Mouse (Mus musculus): ENCODE data around the gene Arfrp1. TPM values are rescaled to one million over a fixed set of nuclear protein-coding genes. Genes with fewer than 3 reads are reported as not detected.

Gene Arfrp1
- 104 and 107 TPM in 2 replicates for polyA plus RNA-seq (2012; rRNA removed)

DNA sequence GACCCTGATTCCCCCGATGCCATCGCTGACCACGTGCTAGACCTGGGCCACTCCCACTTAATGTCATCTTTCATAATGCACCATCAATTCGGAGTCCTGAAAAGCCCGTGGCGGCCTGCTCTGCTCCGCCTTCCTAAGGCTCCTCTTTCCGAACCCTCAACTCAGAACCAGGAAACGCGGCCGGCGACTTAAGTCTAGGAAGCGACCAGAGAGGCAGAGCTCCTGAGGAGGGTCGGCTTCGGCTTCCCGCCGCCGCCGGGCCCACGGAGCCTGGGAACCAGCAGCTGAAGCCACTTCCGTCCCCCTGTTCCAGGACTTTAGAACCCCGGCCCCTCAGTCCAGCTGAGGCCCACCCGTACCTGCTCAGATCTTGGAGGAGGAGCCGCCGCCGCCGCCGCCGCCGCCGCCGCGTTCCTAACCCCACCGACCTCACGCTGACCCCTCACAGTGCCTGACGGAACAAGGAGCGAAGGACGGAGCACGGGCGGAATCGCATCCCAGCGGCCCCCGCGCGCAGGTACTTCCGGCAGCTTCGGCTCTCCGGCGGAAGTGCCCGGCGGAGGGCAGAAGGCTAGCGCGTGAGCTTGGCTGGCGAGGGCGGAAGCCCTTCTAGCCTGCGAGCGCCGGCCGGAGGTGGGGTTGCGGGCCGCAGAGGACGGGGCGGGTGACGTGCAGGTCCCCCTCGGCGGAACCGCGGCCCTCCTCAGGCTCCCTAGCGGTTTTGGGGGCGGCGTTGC is at the start of gene Arfrp1, which contains the start of gene Zgpat:
Gene Arfrp1 (minus strand): TSS at position 545 of the 737 bp plus-strand sequence.
Gene Zgpat (plus strand): TSS at position 69 of the 737 bp plus-strand sequence.

DNA sequence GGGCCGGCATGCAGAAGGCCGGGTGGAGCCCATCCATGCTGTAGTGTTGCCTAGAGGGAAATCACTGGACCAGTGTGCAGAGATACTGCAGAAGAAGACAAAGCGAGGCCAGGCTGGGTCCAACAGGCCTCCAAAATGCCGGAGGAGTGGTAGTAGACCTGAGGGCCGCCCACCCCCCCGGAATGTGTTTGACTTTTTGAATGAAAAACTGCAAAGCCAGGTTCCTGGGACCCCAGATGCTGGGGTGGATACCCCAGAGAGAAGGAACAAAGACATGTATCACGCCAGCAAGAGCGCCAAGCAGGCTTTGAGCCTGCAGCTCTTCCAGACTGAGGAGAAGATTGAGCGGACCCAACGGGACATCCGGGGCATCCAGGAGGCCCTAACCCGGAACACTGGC is 14.6 kb upstream of the Arfrp1 start, which contains the start of gene Lime1:
Gene Lime1 (plus strand): TSS at position 301 of the 400 bp plus-strand sequence.

DNA sequence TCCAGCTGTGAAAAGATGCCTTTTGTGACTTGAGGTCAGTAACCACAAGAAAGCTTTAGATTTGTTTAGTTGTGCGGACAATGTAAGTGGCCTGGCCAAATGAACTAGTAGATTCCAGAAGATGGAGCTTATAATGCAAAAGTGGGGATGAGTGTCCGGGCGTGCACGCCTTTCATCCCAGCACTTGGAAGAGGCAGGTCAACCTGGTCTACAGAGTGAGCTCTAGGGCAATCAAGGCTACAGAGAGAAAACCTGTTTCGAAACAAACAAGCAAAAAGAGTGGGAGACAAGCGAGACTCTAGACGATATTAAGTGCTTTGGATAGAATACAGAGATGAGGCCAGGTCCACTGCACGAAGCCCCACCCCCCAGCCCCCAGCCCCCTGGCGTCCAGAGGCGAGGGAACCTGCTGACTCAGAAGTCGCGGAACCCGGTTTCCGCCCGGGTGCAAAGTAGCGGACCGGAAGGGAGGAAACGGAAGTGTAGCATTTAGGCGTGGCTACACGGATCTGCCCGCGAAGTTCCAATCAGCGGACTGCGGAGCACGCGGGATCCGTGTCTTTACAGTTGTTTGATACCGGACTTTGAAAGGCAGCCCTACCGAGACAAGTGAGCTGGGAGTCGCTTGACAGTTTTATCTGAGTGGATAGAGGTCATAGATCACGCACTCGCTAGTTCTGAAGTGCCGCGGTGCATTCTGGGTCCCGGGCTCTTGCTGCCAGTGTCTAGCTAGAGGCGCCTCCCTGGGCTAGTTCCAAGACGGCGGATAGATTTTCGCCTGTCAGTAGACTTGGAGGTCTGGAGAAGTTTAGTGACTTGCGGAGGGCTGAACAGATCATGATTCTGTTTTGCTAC is 45.7 kb downstream of the Arfrp1 start, which contains the start of gene Rtel1:
Gene Rtel1 (plus strand): TSS at position 492 of the 855 bp plus-strand sequence.

DNA sequence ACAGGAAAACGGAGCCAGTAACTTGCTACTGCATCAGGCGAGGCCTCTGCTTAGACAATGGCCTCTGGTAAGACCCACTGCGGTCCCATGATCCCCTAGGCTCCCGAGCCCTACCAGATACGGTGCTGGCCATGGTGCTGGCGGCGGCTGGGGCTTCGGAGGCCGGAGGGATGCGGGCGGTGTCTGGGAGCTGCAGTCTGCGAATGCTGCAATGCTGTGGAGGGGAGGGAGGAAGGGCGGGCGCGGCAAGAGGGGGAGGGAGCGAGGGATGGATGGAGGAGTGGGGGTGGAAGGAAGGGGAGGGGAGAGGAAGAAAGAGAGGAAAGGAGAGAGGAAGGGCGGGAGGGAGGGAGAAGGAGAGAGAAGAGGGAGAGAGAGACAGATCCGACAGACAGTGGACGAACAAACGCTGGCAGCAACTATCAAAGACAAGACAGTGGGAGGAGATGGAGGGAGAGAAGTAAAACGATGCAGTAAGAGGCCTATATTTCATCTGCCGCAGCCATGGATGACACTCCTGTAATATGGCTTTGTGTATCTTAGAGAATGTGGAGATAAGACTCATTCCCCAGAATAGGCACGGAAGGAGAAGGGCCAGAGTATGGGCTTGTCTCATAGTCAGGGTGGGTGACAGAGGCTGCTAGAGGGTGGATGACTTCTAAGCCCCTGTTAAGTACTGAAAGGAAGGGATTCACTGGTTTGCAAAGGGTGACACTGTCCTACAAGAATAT is 51.0 kb downstream of the Arfrp1 start, which contains the start of gene Stmn3:
Gene Stmn3 (minus strand): TSS at position 421 of the 731 bp plus-strand sequence.

Other genes with a start within 250 kb of the Arfrp1 start
- 78.7 and 87.8 TPM in 2 replicates for gene Kcnq2, start 230.1 kb downstream of the Arfrp1 start, polyA plus RNA-seq (2012; rRNA removed)
- 199 and 216 TPM in 2 replicates for gene Eef1a2, start 208.4 kb downstream of the Arfrp1 start, polyA plus RNA-seq (2012; rRNA removed)
- gene Ppdpf, start 178.2 kb downstream of the Arfrp1 start, polyA plus RNA-seq (2012; rRNA removed) = 225 and 239 TPM in 2 replicates
- 0.05 and 0.08 TPM in 2 replicates for gene Ptk6, start 162.6 kb downstream of the Arfrp1 start, polyA plus RNA-seq (2012; rRNA removed)
- gene Srms, start 152.2 kb downstream of the Arfrp1 start, polyA plus RNA-seq (2012; rRNA removed) = 0.16 TPM in 2 replicates
- gene Fndc11, start 145.4 kb downstream of the Arfrp1 start, polyA plus RNA-seq (2012; rRNA removed) = 0.19 and 0.35 TPM in 2 replicates
- 2.1 and 2.2 TPM in 2 replicates for gene Helz2, start 123.4 kb downstream of the Arfrp1 start, polyA plus RNA-seq (2012; rRNA removed)
- gene Gmeb2, start 77.4 kb downstream of the Arfrp1 start, polyA plus RNA-seq (2012; rRNA removed) = 27.2 and 29.7 TPM in 2 replicates
- gene Stmn3, start 50.9 kb downstream of the Arfrp1 start, polyA plus RNA-seq (2012; rRNA removed) = 1,007 and 1,209 TPM in 2 replicates
- gene Rtel1, start 45.7 kb downstream of the Arfrp1 start, polyA plus RNA-seq (2012; rRNA removed) = 99.7 and 111 TPM in 2 replicates
- gene Zgpat, start 476 bp downstream of the Arfrp1 start, polyA plus RNA-seq (2012; rRNA removed) = 130 and 133 TPM in 2 replicates
- gene Lime1, start 14.7 kb upstream of the Arfrp1 start, polyA plus RNA-seq (2012; rRNA removed) = 115 and 119 TPM in 2 replicates
- gene Zbtb46, start 94.0 kb upstream of the Arfrp1 start, polyA plus RNA-seq (2012; rRNA removed) = 10.0 and 11.4 TPM in 2 replicates
- not detected in 2 replicates for gene Abhd16b, start 127.8 kb upstream of the Arfrp1 start, polyA plus RNA-seq (2012; rRNA removed)
- 108 and 119 TPM in 2 replicates for gene Tpd52l2, start 131.7 kb upstream of the Arfrp1 start, polyA plus RNA-seq (2012; rRNA removed)
- gene Dnajc5, start 155.1 kb upstream of the Arfrp1 start, polyA plus RNA-seq (2012; rRNA removed) = 183 and 196 TPM in 2 replicates
- 149 and 150 TPM in 2 replicates for gene Uckl1, start 219.5 kb upstream of the Arfrp1 start, polyA plus RNA-seq (2012; rRNA removed)
- 34.2 and 36.7 TPM in 2 replicates for gene Prpf6, start 226.5 kb upstream of the Arfrp1 start, polyA plus RNA-seq (2012; rRNA removed)
- 109 and 115 TPM in 2 replicates for gene Zfp512b, start 227.4 kb upstream of the Arfrp1 start, polyA plus RNA-seq (2012; rRNA removed)
- 116 and 121 TPM in 2 replicates for gene Samd10, start 233.8 kb upstream of the Arfrp1 start, polyA plus RNA-seq (2012; rRNA removed)